Mouse (Mus musculus): ENCODE measurements around the gene Sgms1.

Gene Sgms1

DNA sequence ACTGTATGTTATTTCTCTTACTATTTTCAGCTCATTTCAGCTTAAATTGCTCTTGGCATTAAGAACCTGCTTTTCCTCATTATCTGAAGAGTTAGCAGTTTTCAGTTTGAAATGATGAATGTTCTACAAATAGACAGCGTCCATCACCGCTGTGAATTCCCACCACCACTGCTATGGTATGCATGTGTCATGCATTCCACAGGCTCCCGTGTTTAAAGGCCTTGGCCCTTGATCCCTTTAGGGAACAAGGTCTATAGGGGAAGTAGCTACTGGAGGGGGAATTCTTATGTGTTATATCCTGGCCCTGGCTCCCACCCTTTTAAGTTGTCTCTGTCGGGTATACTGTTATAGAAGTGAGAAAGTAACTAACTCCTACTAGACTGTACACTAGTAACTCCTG is 210.0 kb downstream of the Sgms1 start:
- DNase-seq (ENCODE audit: low spot score): no peak

GRCm38 (mm10) chr19:32178161-32178560 is 211.4 kb downstream of the Sgms1 start:
- DNase-seq (ENCODE audit: low spot score): no peak

DNA sequence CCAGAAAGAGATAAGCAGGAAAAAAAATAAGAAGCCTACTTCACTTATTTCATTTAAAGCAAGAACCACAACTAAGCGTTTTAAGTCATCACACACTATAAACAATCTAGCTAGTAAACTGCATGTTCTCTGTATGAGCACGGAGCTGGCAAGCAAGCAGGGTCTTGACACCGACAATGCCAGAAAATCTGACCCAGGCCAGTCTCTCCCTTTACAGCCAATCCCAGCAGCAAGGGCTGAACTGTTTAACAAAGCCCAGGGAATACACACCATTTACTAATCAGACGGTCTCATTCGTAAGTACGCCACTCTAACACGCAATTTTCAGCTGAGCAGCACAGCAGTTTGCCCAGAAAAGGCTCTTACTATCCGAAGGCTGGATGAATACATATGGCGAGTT is 213.1 kb downstream of the Sgms1 start:
- DNase-seq (ENCODE audit: low spot score): no peak

DNA sequence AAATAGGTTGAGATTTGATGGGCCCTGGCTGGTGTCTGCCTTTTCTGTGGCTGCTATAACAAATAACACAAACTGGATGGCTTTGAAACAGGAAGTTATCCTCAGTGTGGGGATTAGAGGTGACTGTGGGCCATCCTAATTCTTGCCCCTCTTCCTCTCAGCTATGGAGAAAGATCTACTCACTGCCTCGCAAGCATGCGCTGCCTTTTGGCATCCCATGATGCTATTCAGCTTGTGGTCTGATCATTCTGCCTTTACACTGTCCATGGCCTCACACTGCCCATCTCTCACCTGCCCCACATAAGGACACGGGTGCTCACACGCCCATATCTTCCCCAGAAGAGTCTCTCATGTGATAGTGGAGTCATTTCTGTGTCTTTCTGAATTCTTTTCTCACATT is 213.5 kb downstream of the Sgms1 start:
- no peak for DNase-seq (ENCODE audit: low spot score)

DNA sequence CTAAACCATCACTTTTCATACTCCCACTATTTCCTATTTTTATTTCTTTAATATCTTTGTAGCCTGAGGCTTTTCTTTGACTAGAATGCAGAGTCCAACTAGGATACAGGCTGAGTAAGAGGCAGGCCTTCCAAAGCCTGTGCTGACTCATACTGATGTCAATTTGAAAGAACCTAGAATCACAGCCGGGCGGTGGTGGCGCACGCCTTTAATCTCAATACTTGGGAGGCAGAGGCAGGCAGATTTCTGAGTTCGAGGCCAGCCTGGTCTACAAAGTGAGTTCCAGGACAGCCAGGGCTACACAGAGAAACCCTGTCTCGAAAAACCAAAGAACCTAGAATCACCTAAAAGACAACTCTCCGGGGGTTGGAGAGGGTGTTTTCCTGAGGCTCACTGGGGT is 214.5 kb downstream of the Sgms1 start:
- DNase-seq (ENCODE audit: low spot score): no peak

- no peak for DNase-seq (ENCODE audit: low spot score)
These were observed 215.0 kb downstream of the Sgms1 start for GRCm38 (mm10) chr19:32174561-32174960.

DNA sequence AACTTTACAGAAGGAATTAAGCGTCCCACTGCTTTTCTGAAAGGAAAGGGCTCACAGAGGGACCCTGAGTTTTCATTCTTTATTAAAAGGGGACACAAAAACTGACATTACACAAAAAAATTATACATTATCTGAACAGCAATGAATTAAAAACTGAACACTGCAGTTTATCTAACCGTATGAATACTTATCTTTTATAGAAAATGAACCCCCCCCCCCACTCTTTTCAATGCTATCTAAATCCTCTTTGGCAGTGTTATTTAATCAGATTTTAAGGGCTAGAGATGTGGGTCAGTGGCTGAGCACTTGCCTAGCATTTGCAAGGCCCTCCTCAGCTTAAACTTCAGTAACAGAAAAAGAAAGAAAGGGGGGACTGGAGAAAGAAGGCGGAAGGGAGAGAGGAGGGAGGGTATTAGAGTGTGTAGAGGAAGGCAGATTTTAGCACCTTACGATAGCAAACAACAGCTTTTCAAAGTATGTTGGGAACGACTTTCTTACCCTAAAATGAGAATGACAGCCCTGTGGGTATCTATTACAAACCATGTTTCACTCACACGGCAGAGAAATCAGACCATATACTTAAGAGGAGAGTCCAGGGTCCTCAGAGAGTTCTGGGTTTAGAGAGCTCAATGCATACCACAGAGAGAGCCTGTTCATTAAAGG is 215.9 kb downstream of the Sgms1 start:
- no peak for DNase-seq (ENCODE audit: low spot score)

- no peak for DNase-seq (ENCODE audit: low spot score)
These were observed 217.0 kb downstream of the Sgms1 start for GRCm38 (mm10) chr19:32172511-32172981.

DNA sequence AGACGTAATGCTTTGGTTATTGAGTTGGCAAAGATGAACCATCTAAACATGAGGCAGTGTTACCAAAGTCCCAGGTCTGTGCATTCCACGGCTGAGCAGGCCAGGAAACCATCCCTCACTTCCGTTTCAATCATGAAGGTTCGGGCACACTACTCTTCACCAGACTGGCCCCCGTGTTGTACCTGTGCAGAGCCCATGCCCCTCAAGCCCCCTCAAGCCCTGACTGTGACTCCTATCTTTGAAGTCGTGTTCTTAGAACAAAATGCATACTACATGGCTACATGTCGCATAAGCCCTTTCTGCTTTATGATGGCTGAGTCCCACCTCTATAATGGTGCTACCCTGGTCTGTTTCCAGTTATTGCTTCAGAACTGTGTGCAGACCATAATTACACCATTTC is 217.5 kb downstream of the Sgms1 start:
- no peak for DNase-seq (ENCODE audit: low spot score)

DNA sequence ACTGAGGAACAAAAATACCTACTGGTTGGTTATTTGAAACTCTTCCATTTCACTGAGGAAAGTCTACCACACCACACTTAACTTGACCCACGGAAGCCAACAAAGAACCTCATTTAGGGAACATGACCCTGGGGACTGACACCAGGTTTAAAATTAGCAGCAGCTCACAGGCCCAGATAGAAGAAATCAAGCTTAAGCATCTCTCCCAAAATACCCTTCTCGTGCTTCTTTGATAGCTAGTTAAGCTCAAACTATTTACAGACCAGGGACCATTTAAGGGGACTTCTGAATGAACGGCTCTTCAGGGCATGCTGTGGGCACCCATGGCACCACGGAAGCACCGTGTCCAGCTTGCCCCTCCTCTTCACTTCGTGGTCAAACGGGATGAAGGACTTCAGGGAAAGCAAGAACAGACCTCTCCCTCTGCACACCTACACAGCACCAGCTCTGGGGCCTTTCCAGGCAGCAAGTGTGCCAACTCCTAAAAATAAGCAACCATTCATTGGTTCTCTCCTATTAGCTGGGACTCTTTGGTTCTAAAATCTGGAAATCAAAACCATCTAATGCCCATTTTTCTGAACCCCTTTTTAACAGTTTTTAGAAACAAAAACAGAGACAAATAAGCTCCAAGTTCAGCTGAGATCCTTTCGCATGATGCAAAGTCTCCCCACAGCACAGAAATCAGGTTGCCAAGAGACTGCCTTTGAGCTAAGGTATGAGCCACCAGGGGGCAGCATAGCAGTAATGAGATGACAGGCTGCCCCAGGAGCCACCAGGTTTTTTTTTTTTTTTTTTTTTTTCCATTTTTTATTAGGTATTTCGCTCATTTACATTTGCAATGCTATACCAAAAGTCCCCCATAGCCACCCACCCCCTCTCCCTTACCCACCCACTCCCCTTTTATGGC is 219.6 kb downstream of the Sgms1 start:
- peak; percentile 84 for DNase-seq (ENCODE audit: low spot score)

DNA sequence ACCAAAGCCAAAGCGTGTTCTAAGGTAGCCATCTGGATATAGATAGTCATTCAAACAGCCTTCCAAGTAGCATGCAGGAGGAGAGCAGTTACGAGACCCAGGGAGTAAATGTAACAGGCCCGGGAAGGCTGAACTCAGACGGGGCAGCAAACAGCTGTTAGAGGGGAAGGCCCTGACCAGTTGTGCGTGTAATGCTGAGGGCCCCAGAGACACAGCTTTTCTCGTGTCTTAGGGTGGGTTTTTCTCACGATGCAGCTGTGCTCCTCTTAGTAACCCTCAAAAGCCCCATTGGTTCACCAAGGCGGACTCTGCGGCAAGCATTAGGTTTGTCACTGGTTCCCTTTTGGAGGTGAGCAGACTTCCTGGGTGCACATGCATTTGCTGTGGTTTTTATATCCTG is 221.5 kb downstream of the Sgms1 start:
- no peak for DNase-seq (ENCODE audit: low spot score)

DNA sequence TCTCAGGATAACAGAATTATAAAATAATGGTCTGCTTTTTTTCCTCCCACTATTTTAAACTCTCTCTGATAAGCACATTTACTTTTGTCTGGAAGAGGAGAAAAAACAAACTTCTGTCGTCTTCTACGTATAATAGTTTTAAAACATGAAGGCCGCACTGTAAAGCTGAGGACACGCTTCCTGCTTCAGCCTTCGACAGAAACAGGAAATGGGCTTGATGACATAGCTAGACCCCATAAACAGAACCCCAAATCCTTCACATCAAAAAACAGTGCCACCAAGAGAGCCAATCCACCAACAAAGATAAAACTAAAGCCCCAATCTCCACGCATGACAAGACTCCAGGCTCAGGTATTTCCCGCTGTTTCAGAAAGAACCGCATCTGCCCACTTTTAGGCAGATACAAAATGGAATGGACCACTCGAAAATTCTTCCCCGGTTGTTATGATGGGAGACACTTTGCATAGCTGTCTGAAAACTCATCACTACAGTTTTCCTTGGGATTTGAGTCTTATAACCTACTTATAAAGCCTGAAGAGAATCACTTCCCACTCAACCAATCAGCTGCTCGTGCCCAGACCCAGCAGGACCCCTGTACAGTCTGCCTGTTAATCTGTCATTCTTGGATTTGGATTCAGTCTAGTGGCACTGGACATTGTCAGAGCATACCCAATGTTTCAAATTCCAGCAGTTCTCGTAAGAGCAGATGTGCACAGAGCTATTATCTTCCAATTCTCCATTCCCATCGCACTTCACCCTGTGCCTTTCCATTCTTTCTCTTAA is 222.5 kb downstream of the Sgms1 start:
- DNase-seq (ENCODE audit: low spot score): no peak

DNA sequence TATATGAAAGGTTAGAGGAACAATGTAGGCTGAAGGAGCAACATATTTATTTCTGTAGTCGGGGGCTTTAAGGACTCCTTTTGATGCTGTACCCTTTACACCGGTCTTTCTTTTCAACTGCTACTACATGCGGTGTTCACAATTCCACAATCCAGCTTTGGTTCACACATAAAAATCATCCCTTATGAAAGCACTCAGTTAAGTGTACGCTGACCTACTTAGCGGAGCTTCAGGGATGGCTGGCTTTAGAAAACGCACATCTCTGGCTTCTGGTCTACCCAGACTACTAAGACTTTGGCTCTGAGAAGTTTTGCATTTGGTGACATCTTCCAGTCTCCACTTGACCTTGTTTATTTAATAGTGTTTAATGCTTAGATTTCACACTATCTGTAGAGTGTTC is 223.8 kb downstream of the Sgms1 start:
- no peak for DNase-seq (ENCODE audit: low spot score)

GRCm38 (mm10) chr19:32164128-32164527 is 225.4 kb downstream of the Sgms1 start:
- no peak for DNase-seq (ENCODE audit: low spot score)

DNA sequence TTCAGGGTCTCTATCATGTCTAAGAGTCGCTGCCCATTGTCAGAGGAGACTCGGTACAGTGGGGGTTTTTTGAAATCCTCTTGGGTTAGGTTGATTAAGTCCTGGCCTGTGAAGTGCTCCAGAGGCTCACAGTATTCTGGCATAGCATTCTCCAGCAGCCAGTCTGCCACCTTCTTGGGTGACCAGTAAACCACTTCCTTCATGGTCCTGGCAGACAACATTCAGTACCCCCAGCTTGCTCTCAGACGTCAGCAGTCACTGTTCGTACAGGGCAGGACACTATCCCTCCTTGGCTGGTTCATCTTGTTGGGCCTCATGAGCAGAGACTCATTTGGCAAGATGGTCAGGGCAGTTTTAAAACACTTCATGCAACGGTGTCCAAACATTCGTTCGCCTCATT is 229.6 kb downstream of the Sgms1 start:
- no peak for DNase-seq (ENCODE audit: low spot score)

DNA sequence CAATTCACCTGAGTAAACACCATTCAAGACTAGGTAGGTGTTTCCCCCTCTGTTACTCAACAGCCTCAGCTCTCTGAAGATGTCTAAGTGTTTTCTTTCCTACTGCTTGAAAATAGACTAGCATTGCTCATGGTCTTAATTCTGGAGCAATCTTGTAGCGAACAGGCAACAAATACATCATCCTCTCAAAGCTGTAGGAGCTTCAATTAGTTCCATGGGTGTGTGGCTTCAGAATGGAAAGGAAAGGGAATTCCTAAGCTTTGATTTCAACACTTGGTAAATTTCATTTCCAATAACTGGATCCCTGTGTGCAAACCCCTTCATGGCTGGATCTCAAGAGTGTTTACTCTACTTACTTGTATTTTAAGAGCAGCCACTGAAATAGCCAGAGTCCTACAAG is 230.3 kb downstream of the Sgms1 start:
- no peak for DNase-seq (ENCODE audit: low spot score)

DNA sequence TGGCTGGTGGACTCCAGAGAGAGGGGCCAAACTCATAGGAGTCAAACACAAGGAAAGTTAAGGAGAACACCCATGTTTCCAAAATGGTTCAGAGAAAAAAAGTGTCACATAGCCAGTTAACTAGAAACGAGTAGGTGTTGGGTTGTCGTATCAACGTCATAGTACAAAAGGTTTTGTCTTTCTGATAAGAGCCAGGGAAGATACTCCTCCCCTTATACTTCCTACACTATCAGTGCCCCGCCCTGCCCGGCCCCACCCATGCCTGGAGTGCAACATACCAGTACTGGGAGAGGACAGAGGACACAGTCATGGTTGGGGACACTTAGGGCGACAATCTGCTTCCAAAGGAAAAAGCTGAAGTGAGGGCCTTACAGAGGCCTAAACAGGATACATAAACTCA is 232.5 kb downstream of the Sgms1 start:
- DNase-seq (ENCODE audit: low spot score): no peak

- DNase-seq (ENCODE audit: low spot score): no peak
These were observed 237.0 kb downstream of the Sgms1 start for GRCm38 (mm10) chr19:32152529-32152928.

- DNase-seq (ENCODE audit: low spot score): no peak
These were observed 240.8 kb downstream of the Sgms1 start for GRCm38 (mm10) chr19:32148710-32149109.

DNA sequence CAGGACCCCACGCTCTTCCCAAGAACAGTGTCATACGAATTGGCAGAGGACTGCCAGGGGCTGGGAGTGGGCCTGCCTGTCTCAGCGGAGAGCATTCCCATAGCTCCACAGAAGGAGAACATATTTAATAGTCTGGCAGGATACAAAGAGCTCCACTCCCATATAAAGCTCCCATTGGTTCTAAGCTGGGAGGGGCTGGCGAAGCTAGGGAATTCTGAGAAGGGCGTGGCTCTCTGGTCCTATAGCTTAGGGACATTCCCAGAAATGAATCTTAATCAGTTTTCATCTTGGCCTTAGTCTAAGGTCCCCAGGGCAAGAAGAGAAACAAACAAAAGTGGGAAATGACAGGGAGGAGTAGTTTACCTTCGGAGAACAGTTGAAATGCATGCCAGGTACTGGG is 247.1 kb downstream of the Sgms1 start:
- DNase-seq (ENCODE audit: low spot score): no peak

DNA sequence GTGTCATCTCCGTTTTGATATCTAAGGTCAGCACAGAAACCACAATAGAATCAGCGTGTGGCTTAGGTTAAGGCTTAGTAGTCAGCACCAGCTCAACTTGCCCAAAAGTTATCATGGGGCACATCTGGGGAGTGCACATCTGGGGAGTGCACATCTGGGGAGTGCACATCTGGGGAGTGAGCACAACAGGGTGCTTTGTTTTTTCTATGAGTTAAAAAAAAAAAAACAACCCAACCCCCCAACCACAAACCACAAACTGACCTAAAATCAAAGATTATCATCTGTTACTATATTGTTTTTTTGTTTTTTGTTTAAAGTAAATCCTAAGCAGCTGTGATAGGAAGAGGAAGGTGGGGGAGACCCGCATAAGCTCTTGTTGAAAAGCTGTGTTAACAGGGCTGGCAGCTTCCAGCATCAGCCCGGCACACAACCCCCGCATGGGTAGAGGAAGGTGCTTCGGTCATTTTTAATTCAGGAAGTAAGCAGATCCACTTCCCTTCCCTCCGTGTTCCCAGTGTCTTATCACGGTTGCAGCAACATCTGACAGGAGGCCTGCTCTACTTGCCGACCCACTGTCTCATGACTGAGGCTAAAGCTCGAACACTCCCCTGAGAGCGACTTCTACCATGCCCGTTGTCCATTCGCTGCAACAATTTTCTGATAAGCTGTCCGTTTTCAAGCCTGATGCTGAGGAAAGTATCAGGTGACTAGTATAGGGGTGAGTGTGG is 251.0 kb downstream of the Sgms1 start:
- DNase-seq (ENCODE audit: low spot score): no peak

DNA sequence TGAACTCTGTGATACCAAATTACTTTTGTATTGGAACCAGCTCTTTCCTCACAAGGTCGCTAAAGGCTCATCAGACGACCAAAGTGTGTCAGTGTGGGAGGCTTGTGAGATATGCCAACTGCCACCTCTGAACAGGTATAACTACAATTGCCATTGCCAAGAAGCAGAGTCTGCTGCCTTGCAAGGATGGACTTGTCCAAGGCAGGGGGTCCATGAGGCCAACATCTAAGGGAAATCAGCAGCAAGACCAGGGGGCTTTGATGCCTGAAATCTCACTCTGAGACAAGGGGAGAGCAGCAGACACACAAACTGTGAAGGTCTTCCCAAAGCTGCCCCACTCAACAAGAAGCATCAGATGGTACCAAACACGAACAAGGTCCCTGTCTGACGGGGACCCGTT is 251.6 kb downstream of the Sgms1 start:
- no peak for DNase-seq (ENCODE audit: low spot score)

All from urinary bladder, postnatal 14 days (tissue).